Comparison of ENCODE assay signal across 26 mouse cellular contexts in the genomic region with DNA sequence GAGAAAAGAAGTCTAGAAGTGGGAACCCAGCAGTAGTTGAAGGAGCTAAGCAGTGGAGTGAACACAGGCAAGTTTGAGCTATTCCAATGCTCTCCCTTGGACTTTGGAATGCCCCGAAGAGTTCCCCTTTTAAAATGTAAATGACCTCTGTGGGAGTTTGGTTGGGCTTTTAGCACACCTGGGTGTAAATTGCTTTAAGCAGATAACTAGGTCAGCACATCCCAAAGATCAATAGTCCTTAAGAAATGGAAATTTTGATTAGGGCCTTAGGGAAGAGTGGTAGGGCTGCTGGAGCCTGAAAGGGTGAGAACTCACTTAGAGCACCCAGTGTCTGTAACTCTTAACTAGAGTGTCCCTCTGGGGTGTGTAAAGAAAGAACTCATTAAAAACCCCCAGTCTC. TPM values are rescaled to one million over a fixed set of nuclear protein-coding genes. Genes with fewer than 3 reads are reported as not detected.
DNase-seq lines count a peak whose midpoint lies in the region; ATAC-seq lines count a peak whose summit lies in the region.
"Had no signal": no experiment of that assay in that cellular context is flagged by ENCODE, and none has a peak within 500 bp of the region (broad histone marks: within the 10 kb centered on the region; RNA-seq: fewer than 3 reads in every experiment).

No protein-coding gene starts in this region.

- ATAC-seq in kidney, embryonic 16.5 days (ENCODE audit: low FRiP score, low TSS enrichment) = no peak
- ATAC-seq: CD4-positive, CD25-positive, alpha-beta regulatory T cell, adult 4 months; forebrain, embryonic 13.5 days; forebrain, embryonic 15.5 days; forebrain, postnatal 0 days; Patski had no signal

- H3K27me3 ChIP-seq in forebrain, embryonic 10.5 days (ENCODE audit: poor library complexity, severe bottlenecking) = no peaks in the 10 kb centered on the region
- H3K27me3 ChIP-seq in kidney, embryonic 16.5 days (ENCODE audit: insufficient read depth, low read length) = no peaks in the 10 kb centered on the region
- H3K27me3 ChIP-seq: CH12.LX; embryonic facial prominence, embryonic 13.5 days; embryonic facial prominence, embryonic 15.5 days; forebrain, embryonic 13.5 days; forebrain, embryonic 15.5 days; Patski had no signal

- H3K9ac ChIP-seq in kidney, embryonic 16.5 days (replicated peaks; ENCODE audit: low read length) = no peak overlapping the region
- H3K9ac ChIP-seq: embryonic facial prominence, embryonic 13.5 days; embryonic facial prominence, embryonic 15.5 days; forebrain, embryonic 13.5 days; forebrain, embryonic 15.5 days; forebrain, postnatal 0 days had no signal

- H3K4me3 ChIP-seq in forebrain, embryonic 10.5 days = no peak overlapping the region
- no peak overlapping the region for H3K4me3 ChIP-seq in kidney, embryonic 16.5 days (ENCODE audit: low read length)
- H3K4me3 ChIP-seq: embryonic facial prominence, embryonic 13.5 days; embryonic facial prominence, embryonic 15.5 days; erythroblast, embryonic 14.5 days; forebrain, embryonic 13.5 days; forebrain, embryonic 15.5 days had no signal

- no peaks in the 10 kb centered on the region for H3K9me3 ChIP-seq in forebrain, embryonic 10.5 days
- H3K9me3 ChIP-seq in kidney, embryonic 16.5 days (ENCODE audit: low read length) = no peaks in the 10 kb centered on the region
- H3K9me3 ChIP-seq: embryonic facial prominence, embryonic 13.5 days; embryonic facial prominence, embryonic 15.5 days; forebrain, embryonic 13.5 days; forebrain, embryonic 15.5 days; G1E had no signal

- H3K4me2 ChIP-seq in kidney, embryonic 16.5 days (replicated peaks; ENCODE audit: low read depth, low read length) = no peak overlapping the region
- H3K4me2 ChIP-seq: embryonic facial prominence, embryonic 13.5 days; embryonic facial prominence, embryonic 15.5 days; forebrain, embryonic 13.5 days; forebrain, embryonic 15.5 days had no signal

- H3K36me3 ChIP-seq in forebrain, embryonic 10.5 days (replicated peaks) = no peaks in the 10 kb centered on the region
- H3K36me3 ChIP-seq in kidney, embryonic 16.5 days (ENCODE audit: insufficient read depth, low read length) = no peaks in the 10 kb centered on the region
- H3K36me3 ChIP-seq: embryonic facial prominence, embryonic 13.5 days; embryonic facial prominence, embryonic 15.5 days; forebrain, embryonic 15.5 days had no signal

- no peak overlapping the region for H3K27ac ChIP-seq in forebrain, embryonic 10.5 days
- H3K27ac ChIP-seq in kidney, embryonic 16.5 days (ENCODE audit: low read length) = no peak overlapping the region
- H3K27ac ChIP-seq: embryonic facial prominence, embryonic 13.5 days; embryonic facial prominence, embryonic 15.5 days; forebrain, embryonic 13.5 days; forebrain, embryonic 15.5 days had no signal

- DNase-seq in ES-CJ7 (ENCODE audit: low read depth, low spot score) = peak; percentile 72
- DNase-seq in R1 (ENCODE audit: low read depth, low spot score) = peak; percentile 69
- DNase-seq in ZHBTc4 (ENCODE audit: low read depth, low spot score) = peak; percentile 58
- no peak for DNase-seq in kidney, postnatal 14 days
- DNase-seq in forebrain, embryonic 10.5 days (ENCODE audit: extremely low spot score, low spot score) = no peak
- DNase-seq: adrenal gland, adult 2 months; adrenal gland, postnatal 10 days; adrenal gland, postnatal 25 days; B cell, adult 2 months; cerebellum, adult 11-12 months; cerebellum, adult 8-10 months; cerebellum, adult 9-11 months; cerebellum, postnatal 14 days; cerebellum, postnatal 36 days; embryo, embryonic 11 days; forebrain, postnatal 0 days had no signal

- 23% methylated on average over 1 of the region's 1 CpGs for WGBS in forebrain, embryonic 10.5 days
- 36% methylated on average over 1 of the region's 1 CpGs for WGBS in kidney, embryonic 16.5 days

- no peaks in the 10 kb centered on the region for H3K4me1 ChIP-seq in forebrain, embryonic 10.5 days
- no peaks in the 10 kb centered on the region for H3K4me1 ChIP-seq in kidney, embryonic 16.5 days (ENCODE audit: insufficient read depth, low read length)
- H3K4me1 ChIP-seq: embryonic facial prominence, embryonic 13.5 days; embryonic facial prominence, embryonic 15.5 days; forebrain, embryonic 13.5 days; forebrain, embryonic 15.5 days had no signal

RNA-seq across cellular contexts. Expression of a gene that starts 15.7 kb away (rescaled TPM):
- 2.3 and 4.2 TPM in 2 replicates for polyA plus RNA-seq in forebrain, embryonic 10.5 days (2016; fragmentation: Nextera tagmentation; extraction: Ambion mirVana)
- polyA plus RNA-seq in kidney, embryonic 16.5 days (2015; fragmentation: Nextera tagmentation; extraction: Ambion mirVana) = 4.1 and 5.8 TPM in 2 replicates

Comparison
In these comparisons a context has a peak if more than half of its experiments do, and no peak if none do; other contexts are left out.
1. DNase-seq: peak in ES-CJ7 (single experiment), R1 (single experiment) and ZHBTc4 (single experiment); none in kidney, postnatal 14 days (single experiment) and forebrain, embryonic 10.5 days (single experiment).